Mouse (Mus musculus): Measurements from ENCODE around the gene Pla2g3. TPM values are rescaled to one million over a fixed set of nuclear protein-coding genes. Genes with fewer than 3 reads are reported as not detected.

Pla2g3 gene
- total RNA-seq, 1 experiment, result not detected

- no peak for DNase-seq (ENCODE audit: low read depth, low spot score)
- TF ChIP-seq ZNF384 (IDR thresholded peaks at IDR 0.05; ENCODE audit: low read depth, low read length), result no peak
- no peak for TF ChIP-seq ZC3H11A (IDR thresholded peaks at IDR 0.05; ENCODE audit: borderline replicate concordance, low read depth, low read length)
- TF ChIP-seq HCFC1 (IDR thresholded peaks at IDR 0.05; ENCODE audit: borderline replicate concordance, insufficient read depth, low read length), result no peak
- in situ Hi-C loops (cut with MboI; ENCODE audit: low sequenced_read_pairs in 2 of 2, unreplicated experiment in 2 of 2), result no loop called here
- no peak overlapping the region for H3K27ac ChIP-seq (ENCODE audit: insufficient read depth, low read depth, low read length, poor library complexity, severe bottlenecking)
- no peaks in the 10 kb centered on the region for H3K36me3 ChIP-seq (ENCODE audit: control insufficient read depth, insufficient read depth, low read length, poor library complexity, severe bottlenecking)
- H3K4me3 ChIP-seq (ENCODE audit: insufficient read depth in 1 of 2, low read depth in 1 of 2, low read length in 2 of 2, poor library complexity in 1 of 2, severe bottlenecking in 1 of 2), result peak overlapping the region; percentile 15 to 31; a peak in 2 of 4 replicates
- peak overlapping the region; percentile 21; the same call in 1 of the 2 replicates for H3K9ac ChIP-seq (ENCODE audit: insufficient read depth, low read depth, low read length, poor library complexity, severe bottlenecking)
- H3K9me3 ChIP-seq (ENCODE audit: control insufficient read depth, insufficient read depth, low read depth, low read length), result no peaks in the 10 kb centered on the region
- H3K4me1 ChIP-seq (ENCODE audit: control insufficient read depth in 2 of 2, insufficient read depth in 2 of 2, low read length in 2 of 2, poor library complexity in 1 of 2), result peaks cover 0 to 6% of the 10 kb centered on the region in 2 experiments; a peak in 1 of 4 replicates
These were observed 6.8 kb downstream of the Pla2g3 start for GRCm38 (mm10) chr11:3494857-3495256.

- no peak for TF ChIP-seq ZC3H11A (IDR thresholded peaks at IDR 0.05; ENCODE audit: borderline replicate concordance, low read depth, low read length)
- TF ChIP-seq MAFK (IDR thresholded peaks at IDR 0.05; ENCODE audit: insufficient read depth, low read depth, low read length), result no peak
- no peak for TF ChIP-seq CHD2 (IDR thresholded peaks at IDR 0.05; ENCODE audit: low read depth, low read length)
- no peak for TF ChIP-seq HCFC1 (IDR thresholded peaks at IDR 0.05; ENCODE audit: borderline replicate concordance, insufficient read depth, low read length)
- no peak for TF ChIP-seq ZNF384 (IDR thresholded peaks at IDR 0.05; ENCODE audit: low read depth, low read length)
- no peak for DNase-seq (ENCODE audit: low read depth, low spot score)
- Histone ChIP-seq H3K36me3 (ENCODE audit: control insufficient read depth, insufficient read depth, low read length, poor library complexity, severe bottlenecking) (no peaks in the 10 kb centered on the region), H3K9me3 (ENCODE audit: control insufficient read depth, insufficient read depth, low read depth, low read length) (no peaks in the 10 kb centered on the region), H3K4me3 (ENCODE audit: insufficient read depth in 1 of 2, low read depth in 1 of 2, low read length in 2 of 2, poor library complexity in 1 of 2, severe bottlenecking in 1 of 2) (no peak overlapping the region), H3K4me1 (ENCODE audit: control insufficient read depth in 2 of 2, insufficient read depth in 2 of 2, low read length in 2 of 2, poor library complexity in 1 of 2) (peaks cover 0 to 6% of the 10 kb centered on the region in 2 experiments; a peak in 1 of 4 replicates), H3K27ac (ENCODE audit: insufficient read depth, low read depth, low read length, poor library complexity, severe bottlenecking) (no peak overlapping the region; the same call in 1 of the 2 replicates), H3K9ac (ENCODE audit: insufficient read depth, low read depth, low read length, poor library complexity, severe bottlenecking) (no peak overlapping the region)
- in situ Hi-C loops (cut with MboI; ENCODE audit: low sequenced_read_pairs in 2 of 2, unreplicated experiment in 2 of 2), result no loop called here
These were observed 7.4 kb downstream of the Pla2g3 start for GRCm38 (mm10) chr11:3495496-3495895.

DNA sequence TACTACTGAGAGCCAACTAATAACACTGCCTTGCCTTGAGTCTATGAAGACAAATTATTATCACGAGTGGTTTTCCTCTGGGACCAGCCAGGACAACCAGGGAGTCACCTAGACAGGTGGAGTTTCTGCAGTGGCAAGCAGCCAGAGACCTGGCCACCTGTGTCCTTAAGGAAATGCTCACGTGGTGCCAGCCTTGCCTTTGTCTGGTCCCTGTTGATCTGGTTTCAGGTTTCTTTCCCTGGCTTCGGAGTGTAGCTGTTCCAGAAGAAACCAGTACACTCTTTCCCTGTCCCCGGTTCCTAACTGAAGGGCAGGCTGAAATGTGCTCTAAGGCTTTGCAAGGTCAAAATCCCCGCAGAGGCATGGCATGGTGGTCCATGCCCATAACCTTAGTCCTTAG is 8.7 kb downstream of the Pla2g3 start:
- Histone ChIP-seq H3K27ac (ENCODE audit: insufficient read depth, low read depth, low read length, poor library complexity, severe bottlenecking) (no peak overlapping the region), H3K9me3 (ENCODE audit: control insufficient read depth, insufficient read depth, low read depth, low read length) (no peaks in the 10 kb centered on the region), H3K36me3 (ENCODE audit: control insufficient read depth, insufficient read depth, low read length, poor library complexity, severe bottlenecking) (no peaks in the 10 kb centered on the region), H3K4me3 (ENCODE audit: insufficient read depth in 1 of 2, low read depth in 1 of 2, low read length in 2 of 2, poor library complexity in 1 of 2, severe bottlenecking in 1 of 2) (no peak overlapping the region), H3K4me1 (ENCODE audit: control insufficient read depth in 2 of 2, insufficient read depth in 2 of 2, low read length in 2 of 2, poor library complexity in 1 of 2) (peaks cover 0 to 9% of the 10 kb centered on the region in 2 experiments; a peak in 1 of 4 replicates), H3K9ac (ENCODE audit: insufficient read depth, low read depth, low read length, poor library complexity, severe bottlenecking) (no peak overlapping the region)
- TF ChIP-seq HCFC1 (IDR thresholded peaks at IDR 0.05; ENCODE audit: borderline replicate concordance, insufficient read depth, low read length) (no peak), ZNF384 (IDR thresholded peaks at IDR 0.05; ENCODE audit: low read depth, low read length) (no peak), ZC3H11A (IDR thresholded peaks at IDR 0.05; ENCODE audit: borderline replicate concordance, low read depth, low read length) (no peak)
- DNase-seq (ENCODE audit: low read depth, low spot score), result no peak
- in situ Hi-C loops (cut with MboI; ENCODE audit: low sequenced_read_pairs in 2 of 2, unreplicated experiment in 2 of 2), result no loop called here

DNA sequence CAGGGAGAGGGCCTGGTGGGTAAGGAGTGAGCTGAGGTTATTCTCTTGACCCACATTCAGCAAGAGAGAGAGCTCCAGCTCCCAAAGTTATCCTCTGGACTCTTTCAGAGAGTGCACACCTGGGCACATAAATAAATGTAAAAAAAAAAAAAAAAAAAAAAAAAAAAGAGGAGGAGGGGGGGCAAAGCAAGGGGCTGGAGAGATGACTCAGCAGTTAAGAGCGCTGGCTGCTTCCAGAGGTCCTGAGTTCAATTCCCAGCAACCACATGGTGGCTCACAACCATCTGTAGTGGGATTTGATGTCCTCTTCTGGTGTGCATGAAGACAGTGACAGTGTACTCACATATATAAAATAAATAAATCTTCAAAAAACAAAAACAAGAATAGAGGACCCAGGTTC is 9.2 kb downstream of the Pla2g3 start:
- H3K36me3 ChIP-seq (ENCODE audit: control insufficient read depth, insufficient read depth, low read length, poor library complexity, severe bottlenecking), result no peaks in the 10 kb centered on the region
- DNase-seq (ENCODE audit: low read depth, low spot score), result no peak
- H3K9me3 ChIP-seq (ENCODE audit: control insufficient read depth, insufficient read depth, low read depth, low read length), result no peaks in the 10 kb centered on the region
- peaks cover 0 to 9% of the 10 kb centered on the region in 2 experiments; a peak in 1 of 4 replicates for H3K4me1 ChIP-seq (ENCODE audit: control insufficient read depth in 2 of 2, insufficient read depth in 2 of 2, low read length in 2 of 2, poor library complexity in 1 of 2)
- H3K4me3 ChIP-seq (ENCODE audit: insufficient read depth in 1 of 2, low read depth in 1 of 2, low read length in 2 of 2, poor library complexity in 1 of 2, severe bottlenecking in 1 of 2), result no peak overlapping the region
- H3K27ac ChIP-seq (ENCODE audit: insufficient read depth, low read depth, low read length, poor library complexity, severe bottlenecking), result no peak overlapping the region
- in situ Hi-C loops (cut with MboI; ENCODE audit: low sequenced_read_pairs in 2 of 2, unreplicated experiment in 2 of 2), result no loop called here
- H3K9ac ChIP-seq (ENCODE audit: insufficient read depth, low read depth, low read length, poor library complexity, severe bottlenecking), result no peak overlapping the region
- TF ChIP-seq ZNF384 (IDR thresholded peaks at IDR 0.05; ENCODE audit: low read depth, low read length) (peak; percentile 82; the same call in 1 of the 2 replicates), MAFK (IDR thresholded peaks at IDR 0.05; ENCODE audit: insufficient read depth, low read depth, low read length) (peak; percentile 82), HCFC1 (IDR thresholded peaks at IDR 0.05; ENCODE audit: borderline replicate concordance, insufficient read depth, low read length) (no peak)

DNA sequence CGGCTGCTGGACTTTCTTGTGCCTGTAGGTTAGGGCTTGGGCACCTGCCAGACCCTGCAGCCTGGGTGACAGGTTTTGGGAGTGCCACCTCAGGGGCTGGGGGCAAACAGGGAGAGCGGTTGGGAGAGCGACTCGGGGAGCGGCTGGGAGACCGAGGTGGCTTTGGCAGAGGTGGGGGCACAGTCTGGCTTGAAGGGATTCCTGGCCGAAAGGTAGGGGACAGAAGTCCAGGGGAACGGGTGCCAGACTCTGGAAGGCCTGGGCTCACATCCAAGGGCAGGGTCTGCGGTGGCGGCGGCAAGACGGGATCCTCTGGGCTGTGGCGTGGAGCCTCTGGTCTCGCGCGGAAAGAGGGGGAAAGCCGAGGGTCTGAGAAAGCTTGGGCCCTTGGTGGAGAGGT is 14.0 kb downstream of the Pla2g3 start:
- DNase-seq (ENCODE audit: low read depth, low spot score), result no peak
- Histone ChIP-seq H3K4me3 (ENCODE audit: insufficient read depth in 1 of 2, low read depth in 1 of 2, low read length in 2 of 2, poor library complexity in 1 of 2, severe bottlenecking in 1 of 2) (peak overlapping the region; percentile 54 to 56), H3K9ac (ENCODE audit: insufficient read depth, low read depth, low read length, poor library complexity, severe bottlenecking) (peak overlapping the region; percentile 45; the same call in 1 of the 2 replicates), H3K36me3 (ENCODE audit: control insufficient read depth, insufficient read depth, low read length, poor library complexity, severe bottlenecking) (no peaks in the 10 kb centered on the region), H3K27ac (ENCODE audit: insufficient read depth, low read depth, low read length, poor library complexity, severe bottlenecking) (no peak overlapping the region), H3K9me3 (ENCODE audit: control insufficient read depth, insufficient read depth, low read depth, low read length) (no peaks in the 10 kb centered on the region), H3K4me1 (ENCODE audit: control insufficient read depth in 2 of 2, insufficient read depth in 2 of 2, low read length in 2 of 2, poor library complexity in 1 of 2) (peaks cover 0 to 5% of the 10 kb centered on the region in 2 experiments; a peak in 1 of 4 replicates)
- in situ Hi-C loops (cut with MboI; ENCODE audit: low sequenced_read_pairs in 2 of 2, unreplicated experiment in 2 of 2), result no loop called here
- no peak for TF ChIP-seq ZNF384 (IDR thresholded peaks at IDR 0.05; ENCODE audit: low read depth, low read length)
- TF ChIP-seq CHD2 (IDR thresholded peaks at IDR 0.05; ENCODE audit: low read depth, low read length), result no peak
- no peak for TF ChIP-seq MAFK (IDR thresholded peaks at IDR 0.05; ENCODE audit: insufficient read depth, low read depth, low read length)
- TF ChIP-seq ZC3H11A (IDR thresholded peaks at IDR 0.05; ENCODE audit: borderline replicate concordance, low read depth, low read length), result no peak
- TF ChIP-seq HCFC1 (IDR thresholded peaks at IDR 0.05; ENCODE audit: borderline replicate concordance, insufficient read depth, low read length), result no peak

Data from ES-E14 (cell line).